Mouse (Mus musculus) MEL (cell line): ENCODE data around the gene Hcrtr1. TPM values are rescaled to one million over a fixed set of nuclear protein-coding genes. Genes with fewer than 3 reads are reported as not detected.

Experiments
- DNase-seq: peaks from one replicate; pipeline ENCODE4 v3.0.0; 2011; ENCODE audit warnings: low read depth, low spot score
- H3K27ac ChIP-seq: 2 replicates; pipeline ENCODE4 v1.5.1; 2012; ENCODE audit warnings: low read depth, mild to moderate bottlenecking, control low read depth, low read length, moderate library complexity; ENCODE audit not compliant: control insufficient read depth
- H3K27me3 ChIP-seq, 2 experiments: fragments of 150-350 bp in 1 of 2; sonication (generic) in 1 of 2; 2 replicates each; pipeline ENCODE4 v1.6.1; 2012; ENCODE audit warnings: low read length in 2 of 2, mild to moderate bottlenecking in 2 of 2, improper control_type of control experiment in 1 of 2, moderate library complexity in 1 of 2; ENCODE audit not compliant: insufficient read depth in 2 of 2, control insufficient read depth in 1 of 2
- H3K36me3 ChIP-seq, 2 experiments: 2 replicates each; pipeline ENCODE4 v1.6.1; 2012 to 2014; ENCODE audit warnings: low read length in 2 of 2, improper control_type of control experiment in 1 of 2, inconsistent platforms in 1 of 2, mild to moderate bottlenecking in 1 of 2; ENCODE audit not compliant: insufficient read depth in 2 of 2, control insufficient read depth in 1 of 2
- H3K4me1 ChIP-seq, 2 experiments: fragments of 150-350 bp in 1 of 2; sonication (generic) in 1 of 2; 2 replicates each; pipeline ENCODE4 v1.6.1; 2012; ENCODE audit warnings: low read length in 2 of 2, improper control_type of control experiment in 1 of 2, mild to moderate bottlenecking in 1 of 2; ENCODE audit not compliant: insufficient read depth in 2 of 2, control insufficient read depth in 1 of 2
- H3K4me3 ChIP-seq, 2 experiments: fragments of 150-350 bp in 1 of 2; sonication (generic) in 1 of 2; 2 replicates each; pipeline ENCODE4 v1.5.1; 2012; ENCODE audit warnings: low read depth in 2 of 2, low read length in 2 of 2, mild to moderate bottlenecking in 2 of 2, moderate library complexity in 2 of 2, control low read depth in 1 of 2, improper control_type of control experiment in 1 of 2; ENCODE audit not compliant: control insufficient read depth in 1 of 2, insufficient read depth in 1 of 2
- H3K79me2 ChIP-seq: 2 replicates; pipeline ENCODE4 v1.6.1; 2012; ENCODE audit warnings: mild to moderate bottlenecking, low read length, moderate library complexity; ENCODE audit not compliant: control insufficient read depth, poor library complexity, insufficient read depth
- H3K9ac ChIP-seq: 2 replicates; pipeline ENCODE4 v1.6.1; 2012; ENCODE audit warnings: low read depth, mild to moderate bottlenecking, control low read depth, low read length, moderate library complexity; ENCODE audit not compliant: control insufficient read depth, poor library complexity, severe bottlenecking
- H3K9me3 ChIP-seq: fragments of 150-350 bp; sonication (generic); replicated peaks from 2 replicates; pipeline ENCODE4 v1.6.1; 2012; ENCODE audit warnings: mild to moderate bottlenecking, low read length, improper control_type of control experiment, moderate library complexity; ENCODE audit not compliant: insufficient read depth
- CHD1 ChIP-seq: IDR thresholded peaks from 2 replicates; pipeline ENCODE4 v1.6.1; 2012; ENCODE audit warnings: low read depth, mild to moderate bottlenecking, inconsistent platforms, low read length, improper control_type of control experiment
- CHD2 ChIP-seq: IDR thresholded peaks from 2 replicates; pipeline ENCODE4 v1.6.1; 2011; ENCODE audit warnings: low read length, improper control_type of control experiment
- CTCF ChIP-seq, 3 experiments: IDR thresholded peaks in 2 of 3; conservative IDR thresholded peaks in 1 of 3; 2 replicates each; pipeline ENCODE4 v1.5.1; 2011 to 2012; ENCODE audit warnings: low read length in 3 of 3, low read depth in 2 of 3, mild to moderate bottlenecking in 2 of 3, improper control_type of control experiment in 1 of 3, inconsistent platforms in 1 of 3, mixed read lengths in 1 of 3, moderate library complexity in 1 of 3; ENCODE audit not compliant: control insufficient read depth in 1 of 3, insufficient read depth in 1 of 3, poor library complexity in 1 of 3, severe bottlenecking in 1 of 3
- E2F4 ChIP-seq: IDR thresholded peaks from 2 replicates; pipeline ENCODE4 v1.6.1; 2011; ENCODE audit warnings: low read depth, low read length, improper control_type of control experiment, borderline replicate concordance
- ELF1 ChIP-seq: IDR thresholded peaks from 2 replicates; pipeline ENCODE4 v1.6.1; 2014; ENCODE audit warnings: low read depth, mild to moderate bottlenecking, inconsistent platforms, low read length, improper control_type of control experiment, moderate library complexity
- EP300 ChIP-seq, 2 experiments: IDR thresholded peaks; 2 replicates each; pipeline ENCODE4 v1.6.1; 2011; ENCODE audit warnings: improper control_type of control experiment in 2 of 2, low read length in 2 of 2, low read depth in 1 of 2, mild to moderate bottlenecking in 1 of 2
- ETS1 ChIP-seq: IDR thresholded peaks from 2 replicates; pipeline ENCODE4 v1.6.1; 2012; ENCODE audit warnings: low read depth, mild to moderate bottlenecking, inconsistent platforms, low read length, improper control_type of control experiment, moderate library complexity
- GABPA ChIP-seq: IDR thresholded peaks from 2 replicates; pipeline ENCODE4 v1.6.1; 2012; ENCODE audit warnings: low read depth, mild to moderate bottlenecking, inconsistent platforms, low read length, improper control_type of control experiment, moderate library complexity
- GATA1 ChIP-seq: IDR thresholded peaks from 2 replicates; pipeline ENCODE4 v1.6.1; 2011; ENCODE audit warnings: low read depth, low read length, improper control_type of control experiment
- KAT2A ChIP-seq: conservative IDR thresholded peaks from 2 replicates; pipeline ENCODE4 v1.6.1; 2012; ENCODE audit warnings: low read depth, low read length, improper control_type of control experiment, inconsistent platforms
- MAX ChIP-seq: IDR thresholded peaks from 2 replicates; pipeline ENCODE4 v1.6.1; 2011; ENCODE audit warnings: low read length, improper control_type of control experiment
- MEF2A ChIP-seq: IDR thresholded peaks from 2 replicates; pipeline ENCODE4 v1.6.1; 2014; ENCODE audit warnings: low read depth, mild to moderate bottlenecking, inconsistent platforms, low read length, improper control_type of control experiment; ENCODE audit not compliant: poor library complexity, insufficient replicate concordance, severe bottlenecking; ENCODE audit errors: extremely low read depth
- MYB ChIP-seq: IDR thresholded peaks from 2 replicates; pipeline ENCODE4 v1.6.1; 2011; ENCODE audit warnings: mild to moderate bottlenecking, low read depth, low read length, improper control_type of control experiment
- MYC ChIP-seq: IDR thresholded peaks from 2 replicates; pipeline ENCODE4 v1.6.1; 2011; ENCODE audit warnings: low read depth, mild to moderate bottlenecking, low read length, improper control_type of control experiment, moderate library complexity
- NELFE ChIP-seq: IDR thresholded peaks from 2 replicates; pipeline ENCODE4 v1.6.1; 2011; ENCODE audit warnings: low read depth, low read length, improper control_type of control experiment
- NRF1 ChIP-seq: IDR thresholded peaks from 2 replicates; pipeline ENCODE4 v1.6.1; 2014; ENCODE audit warnings: low read depth, mild to moderate bottlenecking, inconsistent platforms, low read length, improper control_type of control experiment, moderate library complexity; ENCODE audit not compliant: poor library complexity, insufficient read depth, severe bottlenecking
- POLR2A ChIP-seq, 2 experiments: IDR thresholded peaks; 2 replicates each; pipeline ENCODE4 v1.6.1; 2011 to 2012; ENCODE audit warnings: low read length in 2 of 2, mild to moderate bottlenecking in 2 of 2, control low read depth in 1 of 2, improper control_type of control experiment in 1 of 2, low read depth in 1 of 2, moderate library complexity in 1 of 2; ENCODE audit not compliant: control insufficient read depth in 1 of 2, insufficient read depth in 1 of 2, poor library complexity in 1 of 2
- POLR2AphosphoS5 ChIP-seq: IDR thresholded peaks from 2 replicates; pipeline ENCODE4 v1.6.1; 2012; ENCODE audit warnings: low read depth, borderline replicate concordance, mild to moderate bottlenecking, inconsistent platforms, low read length, moderate library complexity, mixed read lengths
- RAD21 ChIP-seq: IDR thresholded peaks from 2 replicates; pipeline ENCODE4 v1.6.1; 2011; ENCODE audit warnings: mild to moderate bottlenecking, low read depth, low read length, improper control_type of control experiment
- RCOR1 ChIP-seq: IDR thresholded peaks from 2 replicates; pipeline ENCODE4 v1.6.1; 2012; ENCODE audit warnings: low read depth, mild to moderate bottlenecking, inconsistent platforms, low read length, improper control_type of control experiment
- SIN3A ChIP-seq: IDR thresholded peaks from 2 replicates; pipeline ENCODE4 v1.6.1; 2012; ENCODE audit warnings: low read length, improper control_type of control experiment, inconsistent platforms
- TCF12 ChIP-seq: IDR thresholded peaks from 2 replicates; pipeline ENCODE4 v1.6.1; 2014; ENCODE audit warnings: low read depth, mild to moderate bottlenecking, inconsistent platforms, low read length, improper control_type of control experiment, moderate library complexity
- UBTF ChIP-seq: IDR thresholded peaks from 2 replicates; pipeline ENCODE4 v1.6.1; 2012; ENCODE audit warnings: low read depth, mild to moderate bottlenecking, inconsistent platforms, low read length, improper control_type of control experiment, moderate library complexity, borderline replicate concordance; ENCODE audit not compliant: insufficient read depth
- USF2 ChIP-seq, 2 experiments: IDR thresholded peaks; 2 replicates each; pipeline ENCODE4 v1.6.1; 2011 to 2012; ENCODE audit warnings: improper control_type of control experiment in 2 of 2, low read length in 2 of 2, borderline replicate concordance in 1 of 2, inconsistent platforms in 1 of 2, low read depth in 1 of 2, mild to moderate bottlenecking in 1 of 2; ENCODE audit not compliant: insufficient read depth in 1 of 2
- ZMIZ1 ChIP-seq: IDR thresholded peaks from 2 replicates; pipeline ENCODE4 v1.6.1; 2012; ENCODE audit warnings: low read depth, mild to moderate bottlenecking, inconsistent platforms, low read length, improper control_type of control experiment, moderate library complexity
- ZNF384 ChIP-seq: IDR thresholded peaks from 2 replicates; pipeline ENCODE4 v1.6.1; 2012; ENCODE audit warnings: low read depth, mild to moderate bottlenecking, inconsistent platforms, low read length, improper control_type of control experiment
- polyA plus RNA-seq, 2 experiments: library from polyadenylated mRNA; stranded (reverse) in 1 of 2; unstranded in 1 of 2; fragments of >175 nt in 1 of 2; fragments of >200 nt in 1 of 2; gene quantifications; 2 replicates each; pipeline versions ENCODE4 v1.2.1 to v1.2.4; 2012; ENCODE audit warnings: low replicate concordance in 2 of 2, low read depth in 1 of 2; ENCODE audit not compliant: insufficient read length in 2 of 2, insufficient read depth in 1 of 2, missing spikeins in 1 of 2
- total RNA-seq: library from RNA; depleted of rRNA; stranded (reverse); fragments of 300-350 nt; gene quantifications from 2 replicates; pipeline ENCODE4 v1.2.3, GENCODE M21; 2012

Gene Hcrtr1
- total and polyA plus RNA-seq, 3 experiments, result not detected

- no peaks in the 10 kb centered on the region for H3K79me2 ChIP-seq
- TF ChIP-seq CHD2, result no peak
- no peak for TF ChIP-seq MYB
- no peak for TF ChIP-seq POLR2A (IDR thresholded peaks at IDR 0.05; ENCODE audit: control insufficient read depth in 1 of 2, insufficient read depth in 1 of 2, low read depth in 1 of 2, low read length in 2 of 2, poor library complexity in 1 of 2)
- TF ChIP-seq GATA1, result no peak
- TF ChIP-seq RCOR1, result no peak
- no peak for TF ChIP-seq SIN3A
- TF ChIP-seq MAX, result no peak
- TF ChIP-seq EP300 (IDR thresholded peaks at IDR 0.05; ENCODE audit: low read depth in 1 of 2, low read length in 2 of 2), result no peak
- TF ChIP-seq E2F4, result no peak
- no peak for TF ChIP-seq KAT2A
- TF ChIP-seq GABPA, result no peak
- TF ChIP-seq NELFE, result no peak
- no peak for TF ChIP-seq ZNF384
- TF ChIP-seq POLR2AphosphoS5, result no peak
- no peak for TF ChIP-seq CTCF (IDR thresholded peaks at IDR 0.05 in 2 of 3, conservative IDR thresholded peaks at IDR 0.05 in 1 of 3; ENCODE audit: control insufficient read depth in 1 of 3, insufficient read depth in 1 of 3, low read depth in 2 of 3, low read length in 3 of 3, poor library complexity in 1 of 3, severe bottlenecking in 1 of 3)
- TF ChIP-seq CHD1, result no peak
- TF ChIP-seq UBTF, result no peak
- TF ChIP-seq MYC, result no peak
- no peak for TF ChIP-seq NRF1
- H3K4me1 ChIP-seq, result peaks cover 0 to 13% of the 10 kb centered on the region in 2 experiments; a peak in 2 of 4 replicates
- H3K36me3 ChIP-seq, result 0 out of 4 replicates have a peak, but pooled peaks cover 0 to 2% of the 10 kb centered on the region in 2 experiments
- DNase-seq, result no peak
- no peak overlapping the region for H3K9ac ChIP-seq
- H3K27me3 ChIP-seq, result no peaks in the 10 kb centered on the region
- H3K27ac ChIP-seq, result no peak overlapping the region
- no peak overlapping the region for H3K4me3 ChIP-seq
- H3K9me3 ChIP-seq, result no peaks in the 10 kb centered on the region
These were observed 7.6 kb downstream of the Hcrtr1 start for GRCm38 (mm10) chr4:130131448-130132105.

DNA sequence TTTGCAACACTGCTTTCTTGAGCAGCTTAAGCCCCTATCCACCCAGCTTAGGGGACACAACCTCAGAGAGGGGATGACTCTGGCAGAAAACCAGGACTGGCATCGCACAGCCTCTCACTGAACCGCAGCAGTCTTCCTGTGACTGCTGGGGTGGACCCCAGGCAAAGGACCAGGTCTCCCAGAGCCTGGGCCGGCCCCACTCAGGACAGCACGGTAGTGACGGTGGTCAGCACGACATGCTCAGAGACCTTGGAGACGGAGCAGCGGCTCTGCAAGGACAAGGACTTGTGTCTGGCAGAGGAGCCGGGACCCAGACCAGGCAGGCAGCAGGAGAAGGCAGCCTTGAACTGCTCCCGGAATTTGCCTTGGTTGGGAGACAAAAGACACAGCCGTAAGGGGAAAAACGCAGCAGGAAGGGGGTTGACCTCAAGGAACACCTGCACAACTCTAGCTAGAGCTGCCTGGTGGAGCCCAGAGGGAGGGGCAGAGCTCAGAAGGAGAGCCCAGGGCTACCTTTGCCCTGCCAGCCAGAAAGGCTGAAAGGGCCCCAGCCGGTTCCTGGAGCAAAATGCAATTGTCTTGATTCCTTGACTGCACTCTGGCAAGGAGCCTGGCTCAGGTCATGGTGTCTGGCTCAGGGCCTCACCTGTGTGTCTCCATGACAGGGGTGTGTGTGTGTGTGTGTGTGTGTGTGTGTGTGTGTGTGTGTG lies 8.4 kb downstream of the Hcrtr1 start:
- no peaks in the 10 kb centered on the region for H3K9me3 ChIP-seq
- 0 out of 4 replicates have a peak, but pooled peaks cover 0 to 2% of the 10 kb centered on the region in 2 experiments for H3K36me3 ChIP-seq
- DNase-seq, result no peak
- no peak for TF ChIP-seq ELF1
- no peak for TF ChIP-seq POLR2AphosphoS5
- TF ChIP-seq GATA1, result no peak
- TF ChIP-seq CHD2, result no peak
- no peak for TF ChIP-seq ETS1
- TF ChIP-seq E2F4, result no peak
- TF ChIP-seq TCF12, result no peak
- no peak for TF ChIP-seq RAD21
- TF ChIP-seq POLR2A (IDR thresholded peaks at IDR 0.05; ENCODE audit: control insufficient read depth in 1 of 2, insufficient read depth in 1 of 2, low read depth in 1 of 2, low read length in 2 of 2, poor library complexity in 1 of 2), result no peak
- TF ChIP-seq USF2 (IDR thresholded peaks at IDR 0.05; ENCODE audit: borderline replicate concordance in 1 of 2, insufficient read depth in 1 of 2, low read depth in 1 of 2, low read length in 2 of 2), result no peak
- TF ChIP-seq ZMIZ1, result no peak
- TF ChIP-seq NELFE, result no peak
- TF ChIP-seq KAT2A, result no peak
- no peak for TF ChIP-seq MEF2A
- no peaks in the 10 kb centered on the region for H3K27me3 ChIP-seq
- H3K4me1 ChIP-seq, result peaks cover 0 to 13% of the 10 kb centered on the region in 2 experiments; a peak in 2 of 4 replicates
- no peak overlapping the region for H3K9ac ChIP-seq
- no peak overlapping the region for H3K4me3 ChIP-seq
- H3K27ac ChIP-seq, result no peak overlapping the region
- H3K79me2 ChIP-seq, result no peaks in the 10 kb centered on the region
